Mouse (Mus musculus) cerebellum, postnatal 36 days (tissue): ENCODE results near the gene Efna1.

Source experiments
- DNase-seq, 2 experiments: peaks; one replicate each; pipeline ENCODE4 v3.0.0; 2021 to 2022; ENCODE audit warnings: mixed read lengths in 2 of 2

The Efna1 gene

DNA sequence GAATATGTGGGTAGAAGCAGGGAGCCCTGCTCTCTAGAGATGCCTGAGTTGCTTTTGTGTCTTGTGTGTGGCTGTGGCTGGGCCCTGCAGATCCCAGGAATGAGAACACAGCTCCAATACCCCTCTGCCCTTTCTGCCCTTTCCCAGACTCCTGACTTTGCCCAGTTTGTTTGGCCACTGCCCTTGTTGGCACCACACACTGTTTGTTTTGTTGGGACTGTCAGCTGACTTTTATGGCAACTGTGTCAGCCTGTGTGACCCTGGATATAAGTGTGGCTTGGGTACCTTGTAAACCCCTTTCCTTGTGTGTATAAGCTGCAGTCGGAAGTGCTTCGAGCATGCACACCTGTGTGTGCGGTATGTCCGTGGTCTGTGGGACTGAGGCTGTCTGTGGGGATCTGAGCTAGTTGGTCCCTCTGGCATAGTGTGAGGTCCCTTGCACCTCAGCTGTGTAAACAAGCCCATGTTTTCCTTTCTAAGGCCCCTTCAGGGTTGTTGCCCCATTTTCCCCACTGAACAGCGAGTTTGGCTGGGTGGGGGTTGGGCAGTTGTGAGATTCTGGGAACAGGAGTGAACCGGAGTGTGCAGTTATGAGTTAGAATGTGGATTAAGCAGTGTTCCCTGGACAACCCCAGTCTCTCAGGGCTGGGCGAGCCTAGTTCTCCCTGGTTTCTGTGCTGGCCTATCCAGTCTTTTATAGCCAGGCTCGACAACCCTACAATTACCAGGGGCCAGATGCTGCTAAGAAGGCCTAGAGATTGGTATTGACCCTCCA is 24.8 kb upstream of the Efna1 start:
- no peak for DNase-seq

DNA sequence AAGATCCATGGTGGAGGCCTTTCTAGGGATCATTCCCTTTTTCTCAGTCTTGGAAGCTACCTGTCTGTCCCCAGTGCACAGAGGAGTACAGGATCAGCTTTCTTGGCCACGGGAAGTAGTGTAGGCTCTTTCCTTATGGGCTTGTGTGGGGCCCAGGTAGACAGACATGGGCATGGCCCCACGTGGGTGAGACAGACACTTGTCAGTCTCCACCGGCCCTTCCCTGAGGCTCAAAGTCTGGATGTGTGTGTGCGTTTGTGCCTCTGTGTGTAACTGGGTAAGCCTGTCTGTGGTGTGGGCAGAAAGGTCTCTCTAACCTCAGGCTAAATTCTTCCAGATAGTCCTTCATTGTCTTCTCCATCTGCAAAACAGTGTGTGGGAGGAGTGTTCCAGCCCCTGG is 24.2 kb upstream of the Efna1 start:
- DNase-seq: no peak

- DNase-seq: no peak
Measured at GRCm38 (mm10) chr3:89304440-89304839, 23.5 kb upstream of the Efna1 start.

DNA sequence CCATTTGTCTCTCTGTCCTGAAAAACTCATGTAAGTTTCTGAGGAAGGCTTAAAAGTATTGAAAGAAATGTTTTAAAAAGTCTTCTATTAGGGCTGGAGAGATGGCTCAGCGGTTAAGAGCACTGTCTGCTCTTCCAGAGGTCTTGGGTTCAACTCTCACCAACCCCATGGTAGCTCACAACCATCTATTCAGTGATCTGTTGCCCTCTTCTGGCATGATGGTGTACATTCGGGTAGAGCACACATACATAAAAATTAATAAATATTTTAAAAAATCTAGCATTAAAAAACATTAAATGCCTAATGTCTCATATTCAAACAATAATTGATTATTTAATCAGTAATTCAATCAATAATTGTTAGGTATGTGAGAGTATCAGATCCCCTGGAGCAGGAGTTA is 19.6 kb upstream of the Efna1 start:
- no peak for DNase-seq

DNA sequence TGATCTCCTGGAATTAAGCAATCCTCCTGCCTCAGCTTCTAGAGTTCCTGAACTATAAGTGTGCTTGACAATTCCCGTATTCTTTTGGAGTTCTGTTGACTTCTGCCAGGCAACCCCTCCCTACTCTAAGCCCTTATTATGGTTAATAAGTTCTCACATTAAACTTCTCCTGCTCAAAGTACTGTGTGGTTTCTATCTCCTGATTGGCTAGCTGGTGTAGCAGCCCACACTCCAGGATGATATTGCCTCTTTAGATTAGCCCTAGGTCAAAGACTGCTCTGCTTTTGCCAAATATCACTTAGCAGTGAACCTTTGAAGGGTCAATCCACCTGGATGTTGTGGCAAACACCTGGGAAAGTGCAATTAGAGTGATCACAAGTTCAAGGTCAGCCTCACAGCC is 19.1 kb upstream of the Efna1 start:
- DNase-seq: no peak

- no peak for DNase-seq
Measured at GRCm38 (mm10) chr3:89299499-89299898, 18.6 kb upstream of the Efna1 start.

DNA sequence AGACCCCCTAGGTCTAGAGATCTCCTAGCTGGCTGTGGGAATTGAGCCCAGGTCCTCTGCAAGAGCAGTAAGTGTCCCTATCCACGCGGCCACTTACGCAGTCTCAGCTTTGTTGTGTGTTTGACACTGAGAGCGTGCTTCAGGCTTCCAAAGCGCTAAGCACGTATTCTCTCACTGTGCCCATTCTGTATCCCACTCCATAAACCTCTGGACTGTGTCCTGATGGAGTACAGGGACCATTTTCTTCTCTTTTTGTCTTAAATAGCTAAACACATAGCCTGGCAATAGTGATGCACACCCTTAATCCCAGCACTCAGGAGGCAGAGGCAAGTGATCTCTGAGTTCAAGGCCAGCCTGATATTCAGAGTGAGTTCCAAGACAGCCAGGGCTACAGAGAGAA is 18.0 kb upstream of the Efna1 start:
- DNase-seq: no peak

GRCm38 (mm10) chr3:89296761-89297396 is 15.9 kb upstream of the Efna1 start:
- no peak for DNase-seq

DNA sequence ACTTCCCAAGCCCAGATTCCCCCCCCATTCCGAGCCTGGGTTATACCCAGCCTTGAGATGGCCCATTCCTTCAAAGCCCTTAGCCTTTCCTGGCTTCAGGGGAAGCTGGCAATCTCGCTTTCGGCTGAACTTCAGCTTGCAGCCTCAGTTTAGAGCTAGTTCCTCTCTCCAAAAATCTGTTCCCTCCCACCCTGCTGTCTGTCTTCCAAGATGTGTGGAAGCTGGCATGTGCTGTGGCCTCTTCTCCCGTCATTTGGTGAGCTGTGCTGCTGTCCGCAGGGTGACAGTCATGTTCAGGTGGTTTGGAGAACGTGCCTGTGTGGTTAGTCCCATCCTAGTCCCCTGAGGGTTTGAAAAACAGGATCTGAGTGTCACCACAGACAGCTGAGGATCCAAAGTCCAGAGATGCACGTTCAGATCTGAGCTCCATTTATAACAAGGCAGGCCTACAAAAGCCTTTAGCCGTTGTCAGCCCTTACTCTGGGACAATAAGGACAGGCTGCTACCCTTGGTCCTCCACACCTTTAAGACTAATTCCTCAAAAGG is 14.8 kb upstream of the Efna1 start:
- no peak for DNase-seq

- no peak for DNase-seq
Measured at GRCm38 (mm10) chr3:89294195-89294594, 13.3 kb upstream of the Efna1 start.

GRCm38 (mm10) chr3:89293247-89293918 is 12.4 kb upstream of the Efna1 start:
- DNase-seq: no peak

GRCm38 (mm10) chr3:89292303-89292702 is 11.4 kb upstream of the Efna1 start:
- no peak for DNase-seq

DNA sequence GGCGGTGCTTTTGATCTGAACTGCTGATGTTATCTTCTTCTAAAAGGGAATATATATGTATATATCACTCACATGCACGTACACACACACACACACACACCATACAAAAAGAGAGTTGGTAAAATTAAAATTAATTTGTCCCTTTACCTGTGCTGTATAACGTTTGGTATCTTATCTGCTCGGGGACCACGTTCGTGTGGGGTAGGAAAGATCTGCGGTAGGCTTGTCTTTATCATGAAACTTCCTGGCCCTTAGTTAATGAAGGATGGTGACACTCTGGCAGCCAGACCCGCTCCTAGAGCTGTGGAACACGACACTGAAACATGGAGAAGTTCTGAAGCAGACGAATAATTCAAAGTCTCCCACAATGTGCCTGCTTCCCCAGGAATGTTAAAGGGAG is 10.9 kb upstream of the Efna1 start:
- no peak for DNase-seq

GRCm38 (mm10) chr3:89288503-89288928 is 7.6 kb upstream of the Efna1 start:
- no peak for DNase-seq

DNA sequence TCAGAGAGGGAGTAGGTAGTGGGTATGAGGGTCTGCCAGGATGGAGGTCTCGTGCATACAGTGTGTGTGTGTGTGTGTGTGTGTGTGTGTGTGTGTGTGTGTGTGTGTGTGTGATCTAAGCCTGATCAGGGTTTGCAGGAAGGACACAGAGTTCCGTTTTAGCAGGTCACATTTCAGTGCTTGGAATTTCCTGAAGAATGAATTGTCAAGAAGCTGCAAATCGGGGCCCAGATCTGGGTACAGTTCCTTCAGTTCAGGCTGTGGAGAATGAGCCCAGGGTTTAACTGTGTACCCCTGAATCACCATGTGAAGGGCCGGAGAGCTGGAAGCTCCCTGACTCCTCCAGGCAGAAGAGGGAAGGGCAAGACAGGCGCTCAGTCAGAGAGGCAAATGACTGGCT is 6.3 kb upstream of the Efna1 start:
- DNase-seq: no peak

DNA sequence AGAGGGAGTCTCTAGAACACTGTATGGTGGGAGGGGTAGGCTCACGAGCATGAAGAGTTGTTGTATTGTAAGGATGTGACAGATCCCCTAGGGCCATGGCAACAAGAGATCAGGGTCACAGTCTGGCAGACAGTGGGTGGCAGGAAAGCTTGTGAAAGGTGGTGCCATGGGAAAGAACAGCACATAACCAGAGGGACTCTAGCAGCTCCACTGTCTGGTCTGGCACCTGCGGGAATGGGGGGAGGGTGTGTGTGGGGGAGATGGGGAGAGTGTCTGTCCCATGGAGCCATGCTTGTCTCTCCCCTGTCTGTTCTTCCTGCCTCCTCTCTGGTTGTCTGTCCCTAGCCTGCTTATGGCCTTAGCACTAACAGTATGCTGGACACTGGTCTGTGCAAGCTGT is 4.6 kb upstream of the Efna1 start:
- DNase-seq: no peak

DNA sequence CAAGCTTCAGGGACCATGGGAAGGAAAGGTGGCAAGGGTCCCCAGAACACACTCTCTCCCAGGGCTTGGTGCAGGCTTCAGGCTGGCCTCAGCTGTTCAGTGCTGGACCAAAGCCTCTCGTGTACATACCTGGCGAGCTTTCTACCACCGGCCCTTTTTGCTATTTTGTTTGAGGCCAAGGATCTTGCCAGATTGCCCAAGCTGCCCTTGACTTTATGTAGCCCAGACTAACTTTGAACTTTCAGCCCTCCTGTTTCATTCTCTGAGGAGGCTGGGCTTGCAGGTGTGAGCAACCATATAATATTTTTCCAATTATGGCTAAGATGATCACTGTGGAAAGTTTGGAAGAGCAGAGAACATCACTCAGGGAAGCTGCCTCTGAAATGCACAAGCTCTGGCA is 3.3 kb upstream of the Efna1 start:
- DNase-seq: no peak

GRCm38 (mm10) chr3:89282291-89282643 is 1.3 kb upstream of the Efna1 start:
- DNase-seq: no peak

DNA sequence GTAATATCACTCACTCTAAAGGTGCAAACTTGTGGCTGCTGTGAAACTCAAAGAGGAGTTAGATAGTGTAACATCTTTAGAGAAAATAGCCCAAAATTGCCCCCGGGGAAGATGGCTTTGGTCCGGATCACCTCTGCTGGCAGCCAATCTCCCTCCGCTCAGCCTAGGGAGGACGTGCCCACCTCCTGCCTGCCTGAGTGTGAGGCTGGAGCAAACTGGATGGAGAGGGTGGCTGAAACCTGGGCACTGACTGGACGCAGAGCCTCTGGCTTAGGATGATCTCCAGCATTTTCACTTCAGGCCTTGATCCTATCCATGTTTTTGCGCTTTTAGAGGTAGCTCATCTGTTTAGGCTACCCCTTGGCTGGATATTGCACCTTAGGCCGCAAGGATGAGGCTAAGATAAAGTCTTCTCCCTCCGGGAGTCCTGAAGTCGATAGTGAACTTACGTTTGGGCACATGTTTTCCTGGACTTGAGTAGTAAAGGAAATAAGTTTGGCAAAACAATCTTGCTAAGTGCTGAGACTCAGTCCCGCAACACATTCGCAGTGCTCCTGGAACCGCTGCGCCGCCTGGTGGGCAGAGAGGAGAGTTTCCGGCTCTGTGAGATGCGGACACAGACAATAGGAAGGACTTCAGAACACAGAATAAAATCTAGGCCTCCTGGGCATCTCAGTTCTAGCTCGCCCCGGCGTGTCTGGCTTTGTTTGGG is 793 bp upstream of the Efna1 start:
- peak; percentile 88 to 89 for DNase-seq

GRCm38 (mm10) chr3:89280050-89280605 is 814 bp downstream of the Efna1 start:
- DNase-seq: peak; percentile 16 to 35

- peak; percentile 86 to 88 for DNase-seq
Measured at GRCm38 (mm10) chr3:89279153-89279890, 1.6 kb downstream of the Efna1 start.

DNA sequence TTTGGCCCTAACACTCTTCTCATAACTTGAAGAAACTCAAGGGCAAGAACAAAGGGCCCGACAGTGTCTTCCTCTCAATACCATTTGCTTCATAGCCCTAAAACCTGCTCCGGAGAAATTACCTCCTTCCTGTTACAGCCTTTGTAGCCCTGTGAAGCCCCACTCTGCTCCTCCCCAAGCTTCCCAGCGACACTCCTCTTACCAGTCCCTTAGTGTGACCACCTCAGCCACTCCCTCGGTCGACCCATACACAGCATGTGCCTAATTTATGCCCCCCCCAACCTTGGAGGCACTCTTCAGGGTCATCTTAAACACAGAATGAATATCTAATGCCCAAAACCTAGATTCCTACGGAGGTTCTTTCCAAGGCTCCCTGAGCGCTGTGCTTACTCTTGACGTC is 2.3 kb downstream of the Efna1 start:
- DNase-seq: no peak
